Mouse (Mus musculus) A20 (cell line): ENCODE measurements at regions not wholly inside any gene's neighbourhood (a gene's known extent, or its start where the extent isn't known, plus 50 kb on each side); places are given as distances from the start of the nearest gene placed in this dataset.

ENCODE experiments used
- DNase-seq: peaks from one replicate; pipeline ENCODE4 v3.0.0-alpha.2; 2011; ENCODE audit warnings: low read depth, low spot score

DNA sequence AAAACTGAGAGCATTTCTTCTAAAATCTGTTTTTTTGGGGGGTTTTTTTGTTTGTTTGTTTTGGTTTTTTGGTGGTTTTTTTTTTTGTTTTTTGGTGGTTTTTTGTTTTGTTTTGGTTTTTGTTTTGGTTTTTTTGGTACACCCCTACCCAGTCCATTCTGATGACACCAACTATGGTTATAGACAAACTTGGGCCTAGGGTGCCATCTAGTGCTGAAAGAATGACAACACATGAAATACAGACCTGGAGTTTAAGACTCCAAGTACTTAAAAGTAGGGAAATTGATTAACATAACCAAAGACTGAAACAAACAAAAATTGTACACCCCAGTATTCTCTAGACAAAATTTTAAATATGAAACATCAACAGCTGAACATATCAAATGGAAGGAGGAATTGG, 76.0 kb upstream of the Ano5 start:
- DNase-seq = peak; percentile 13

DNA sequence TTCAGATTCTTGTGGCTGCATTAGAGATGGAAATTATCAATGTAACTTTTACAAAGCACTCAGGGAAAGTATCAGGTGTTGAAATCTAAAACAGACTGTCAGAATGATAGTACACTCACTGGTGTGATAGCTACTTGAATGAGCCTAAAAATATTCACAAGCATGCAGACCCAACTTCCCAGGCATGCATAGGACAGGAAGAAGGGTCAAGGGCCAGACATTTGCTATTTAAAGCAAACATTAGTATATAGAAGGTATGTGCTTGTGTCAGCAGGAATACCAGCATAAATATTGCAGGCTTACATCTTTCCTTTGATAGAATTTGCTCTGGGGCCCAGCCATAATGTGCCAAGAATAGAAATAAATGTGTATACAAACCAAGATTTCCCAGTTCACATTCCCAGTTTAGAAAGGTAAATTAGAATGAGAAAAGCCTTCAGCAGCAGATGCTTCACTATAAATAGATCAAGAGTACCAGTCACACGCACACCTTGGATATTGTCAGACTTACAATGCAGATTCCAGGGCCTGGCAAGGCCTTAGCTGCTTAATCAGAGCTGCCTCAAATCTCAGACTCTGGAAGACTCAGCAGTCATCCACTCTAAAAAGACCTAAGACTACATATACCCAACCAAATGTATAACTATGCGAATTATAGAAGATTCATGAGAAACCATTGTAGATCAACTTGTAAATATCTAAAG, 55.7 kb upstream of the Ano5 start:
- no peak for DNase-seq

DNA sequence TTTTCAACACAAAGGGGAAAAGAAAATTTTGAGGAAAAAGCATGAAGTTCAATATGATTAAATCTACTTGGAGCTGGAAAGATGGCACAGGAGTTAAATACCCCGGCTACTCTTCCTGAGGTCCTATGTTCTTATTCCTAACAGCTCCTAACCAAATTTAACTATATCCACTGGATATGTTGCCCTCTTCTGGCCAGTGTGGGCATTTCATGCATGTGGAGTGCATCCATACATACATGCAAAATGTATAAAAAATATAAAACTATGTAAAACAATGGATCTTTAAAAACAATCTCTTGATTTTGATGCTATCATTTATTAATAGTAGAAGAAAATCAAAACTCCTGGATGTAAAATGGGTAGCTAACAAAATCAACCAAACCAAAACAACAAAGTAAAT, 52.1 kb upstream of the Ano5 start:
- no peak for DNase-seq
